In genomic region chr2:37780270-37780929, GRCm38 (mm10) we compare ENCODE assay signal across 8 mouse cellular contexts. TPM values are rescaled to one million over a fixed set of nuclear protein-coding genes. Genes with fewer than 3 reads are reported as not detected.
A peak's percentile ranks its signal among the peaks of the same experiment; 100 is the strongest.
DNase-seq lines count a peak whose midpoint lies in the region; ATAC-seq and TF ChIP-seq lines count a peak whose summit lies in the region.

No protein-coding gene starts in this region.

- no peak for TF ChIP-seq POLR2A in ES-Bruce4 (IDR thresholded peaks at IDR 0.05; ENCODE audit: insufficient read depth, low read length)

- peaks cover 3% of the 10 kb centered on the region for H3K4me1 ChIP-seq in ES-Bruce4 (ENCODE audit: control insufficient read depth, insufficient read depth, low read length)
- H3K4me1 ChIP-seq in heart, embryonic 12.5 days (replicated peaks), result peaks cover 76% of the 10 kb centered on the region
- peaks cover 54% of the 10 kb centered on the region for H3K4me1 ChIP-seq in kidney, embryonic 16.5 days (ENCODE audit: insufficient read depth, low read length)

- peak overlapping the region; percentile 61 for H3K4me2 ChIP-seq in heart, embryonic 12.5 days
- H3K4me2 ChIP-seq in kidney, embryonic 16.5 days (replicated peaks; ENCODE audit: low read depth, low read length), result peak overlapping the region; percentile 49

- TF ChIP-seq EP300 in ES-Bruce4 (IDR thresholded peaks at IDR 0.05; ENCODE audit: insufficient read depth, low read depth, low read length), result no peak

- no peak for TF ChIP-seq CTCF in ES-Bruce4 (IDR thresholded peaks at IDR 0.05; ENCODE audit: low read depth, low read length)

- H3K27me3 ChIP-seq in ES-Bruce4 (ENCODE audit: control insufficient read depth, insufficient read depth, low read length, poor library complexity, severe bottlenecking), result no peaks in the 10 kb centered on the region
- 0 out of 2 replicates have a peak, but pooled peaks cover under 1% of the 10 kb centered on the region for H3K27me3 ChIP-seq in heart, embryonic 12.5 days (replicated peaks)
- H3K27me3 ChIP-seq in kidney, embryonic 16.5 days (ENCODE audit: insufficient read depth, low read length), result peaks cover 11% of the 10 kb centered on the region; the same call in 1 of the 2 replicates

- no peaks in the 10 kb centered on the region for H3K9me3 ChIP-seq in ES-Bruce4 (replicated peaks; ENCODE audit: control insufficient read depth, insufficient read depth, low read length, poor library complexity, severe bottlenecking)
- H3K9me3 ChIP-seq in heart, embryonic 12.5 days (replicated peaks), result no peaks in the 10 kb centered on the region
- H3K9me3 ChIP-seq in kidney, embryonic 16.5 days (ENCODE audit: low read length), result no peaks in the 10 kb centered on the region

- peak overlapping the region; percentile 9; the same call in 1 of the 2 replicates for H3K4me3 ChIP-seq in ES-Bruce4 (ENCODE audit: low read depth, low read length)
- H3K4me3 ChIP-seq in heart, embryonic 12.5 days, result peak overlapping the region; percentile 36
- peak overlapping the region; percentile 25 for H3K4me3 ChIP-seq in kidney, embryonic 16.5 days (ENCODE audit: low read length)

- no peaks in the 10 kb centered on the region for H3K36me3 ChIP-seq in ES-Bruce4 (ENCODE audit: control insufficient read depth, insufficient read depth, low read length, poor library complexity, severe bottlenecking)
- H3K36me3 ChIP-seq in heart, embryonic 12.5 days, result no peaks in the 10 kb centered on the region
- no peaks in the 10 kb centered on the region for H3K36me3 ChIP-seq in kidney, embryonic 16.5 days (ENCODE audit: insufficient read depth, low read length)

- peak; percentile 74 for DNase-seq in c-Kit-negative CD71-positive TER-119-positive erythroid progenitor cells, embryonic 14.5 days (ENCODE audit: low read depth, low spot score)
- DNase-seq in lung, postnatal 25 days (ENCODE audit: low spot score), result peak; percentile 50
- peak; percentile 22 for DNase-seq in spleen, adult 12 weeks (ENCODE audit: low spot score)
- no peak for DNase-seq in frontal cortex, adult 2 months (ENCODE audit: extremely low spot score in 1 of 2, low spot score in 1 of 2)
- DNase-seq in right cerebral cortex, postnatal 14 days, result no peak

- no peak overlapping the region for H3K9ac ChIP-seq in ES-Bruce4 (ENCODE audit: low read depth, poor library complexity, severe bottlenecking)
- H3K9ac ChIP-seq in heart, embryonic 12.5 days, result no peak overlapping the region
- H3K9ac ChIP-seq in kidney, embryonic 16.5 days (replicated peaks; ENCODE audit: low read length), result peak overlapping the region; percentile 31

- peak; percentile 54 for ATAC-seq in heart, embryonic 12.5 days (ENCODE audit: insufficient number of reproducible peaks, low FRiP score)
- ATAC-seq in kidney, embryonic 16.5 days (ENCODE audit: low FRiP score, low TSS enrichment), result peak; percentile 31

- H3K27ac ChIP-seq in ES-Bruce4 (ENCODE audit: insufficient read depth, low read length), result no peak overlapping the region
- H3K27ac ChIP-seq in heart, embryonic 12.5 days (ENCODE audit: poor library complexity, severe bottlenecking), result peak overlapping the region; percentile 70
- H3K27ac ChIP-seq in kidney, embryonic 16.5 days (ENCODE audit: low read length), result peak overlapping the region; percentile 57; the same call in 1 of the 2 replicates

- WGBS in heart, embryonic 12.5 days, result under 1% methylated on average over 14 of the region's 14 CpGs
- 1% methylated on average over 14 of the region's 14 CpGs for WGBS in kidney, embryonic 16.5 days

RNA-seq across cellular contexts. Expression of gene Crb2, which starts 4.4 kb away (rescaled TPM):
- polyA plus RNA-seq in ES-Bruce4 (2011; ENCODE audit: insufficient read depth, insufficient read length, low read depth, missing spikeins), result 1.0 and 2.1 TPM in 2 replicates
- polyA plus RNA-seq in heart, embryonic 12.5 days (2016; fragmentation: Nextera tagmentation; extraction: Ambion mirVana), result 7.6 and 9.1 TPM in 2 replicates
- polyA plus RNA-seq in kidney, embryonic 16.5 days (2015; fragmentation: Nextera tagmentation; extraction: Ambion mirVana), result 4.5 and 4.6 TPM in 2 replicates
- polyA plus RNA-seq in frontal cortex, adult 2 months (2012; rRNA removed), result 1.7 and 2.0 TPM in 2 replicates

Comparison
In these comparisons a context has a peak if more than half of its experiments do, and no peak if none do; other contexts are left out.
1. DNase-seq: peak in c-Kit-negative CD71-positive TER-119-positive erythroid progenitor cells, embryonic 14.5 days (single experiment), lung, postnatal 25 days (single experiment) and spleen, adult 12 weeks (single experiment); none in frontal cortex, adult 2 months (0 of 2) and right cerebral cortex, postnatal 14 days (single experiment).
2. Peak in every context shown above with its lines, with median percentiles within 50 percentile points of each other: H3K4me3 ChIP-seq.